Mouse (Mus musculus) MEL (cell line): ENCODE measurements around the gene Wdr62. TPM values are rescaled to one million over a fixed set of nuclear protein-coding genes. Genes with fewer than 3 reads are reported as not detected.

Experiments
- DNase-seq: peaks from one replicate; pipeline ENCODE4 v3.0.0; 2011; ENCODE audit warnings: low read depth, low spot score
- H3K27ac ChIP-seq: 2 replicates; pipeline ENCODE4 v1.5.1; 2012; ENCODE audit warnings: low read depth, mild to moderate bottlenecking, control low read depth, low read length, moderate library complexity; ENCODE audit not compliant: control insufficient read depth
- H3K27me3 ChIP-seq, 2 experiments: fragments of 150-350 bp in 1 of 2; sonication (generic) in 1 of 2; 2 replicates each; pipeline ENCODE4 v1.6.1; 2012; ENCODE audit warnings: low read length in 2 of 2, mild to moderate bottlenecking in 2 of 2, improper control_type of control experiment in 1 of 2, moderate library complexity in 1 of 2; ENCODE audit not compliant: insufficient read depth in 2 of 2, control insufficient read depth in 1 of 2
- H3K36me3 ChIP-seq, 2 experiments: 2 replicates each; pipeline ENCODE4 v1.6.1; 2012 to 2014; ENCODE audit warnings: low read length in 2 of 2, improper control_type of control experiment in 1 of 2, inconsistent platforms in 1 of 2, mild to moderate bottlenecking in 1 of 2; ENCODE audit not compliant: insufficient read depth in 2 of 2, control insufficient read depth in 1 of 2
- H3K4me1 ChIP-seq, 2 experiments: fragments of 150-350 bp in 1 of 2; sonication (generic) in 1 of 2; 2 replicates each; pipeline ENCODE4 v1.6.1; 2012; ENCODE audit warnings: low read length in 2 of 2, improper control_type of control experiment in 1 of 2, mild to moderate bottlenecking in 1 of 2; ENCODE audit not compliant: insufficient read depth in 2 of 2, control insufficient read depth in 1 of 2
- H3K4me3 ChIP-seq, 2 experiments: fragments of 150-350 bp in 1 of 2; sonication (generic) in 1 of 2; 2 replicates each; pipeline ENCODE4 v1.5.1; 2012; ENCODE audit warnings: low read depth in 2 of 2, low read length in 2 of 2, mild to moderate bottlenecking in 2 of 2, moderate library complexity in 2 of 2, control low read depth in 1 of 2, improper control_type of control experiment in 1 of 2; ENCODE audit not compliant: control insufficient read depth in 1 of 2, insufficient read depth in 1 of 2
- H3K79me2 ChIP-seq: 2 replicates; pipeline ENCODE4 v1.6.1; 2012; ENCODE audit warnings: mild to moderate bottlenecking, low read length, moderate library complexity; ENCODE audit not compliant: control insufficient read depth, poor library complexity, insufficient read depth
- H3K9ac ChIP-seq: 2 replicates; pipeline ENCODE4 v1.6.1; 2012; ENCODE audit warnings: low read depth, mild to moderate bottlenecking, control low read depth, low read length, moderate library complexity; ENCODE audit not compliant: control insufficient read depth, poor library complexity, severe bottlenecking
- H3K9me3 ChIP-seq: fragments of 150-350 bp; sonication (generic); replicated peaks from 2 replicates; pipeline ENCODE4 v1.6.1; 2012; ENCODE audit warnings: mild to moderate bottlenecking, low read length, improper control_type of control experiment, moderate library complexity; ENCODE audit not compliant: insufficient read depth
- CHD1 ChIP-seq: IDR thresholded peaks from 2 replicates; pipeline ENCODE4 v1.6.1; 2012; ENCODE audit warnings: low read depth, mild to moderate bottlenecking, inconsistent platforms, low read length, improper control_type of control experiment
- GATA1 ChIP-seq: IDR thresholded peaks from 2 replicates; pipeline ENCODE4 v1.6.1; 2011; ENCODE audit warnings: low read depth, low read length, improper control_type of control experiment
- MAX ChIP-seq: IDR thresholded peaks from 2 replicates; pipeline ENCODE4 v1.6.1; 2011; ENCODE audit warnings: low read length, improper control_type of control experiment
- MYB ChIP-seq: IDR thresholded peaks from 2 replicates; pipeline ENCODE4 v1.6.1; 2011; ENCODE audit warnings: mild to moderate bottlenecking, low read depth, low read length, improper control_type of control experiment
- MYC ChIP-seq: IDR thresholded peaks from 2 replicates; pipeline ENCODE4 v1.6.1; 2011; ENCODE audit warnings: low read depth, mild to moderate bottlenecking, low read length, improper control_type of control experiment, moderate library complexity
- POLR2AphosphoS2 ChIP-seq: IDR thresholded peaks from 2 replicates; pipeline ENCODE4 v1.6.1; 2011; ENCODE audit warnings: low read length, improper control_type of control experiment
- SIN3A ChIP-seq: IDR thresholded peaks from 2 replicates; pipeline ENCODE4 v1.6.1; 2012; ENCODE audit warnings: low read length, improper control_type of control experiment, inconsistent platforms
- SMC3 ChIP-seq: IDR thresholded peaks from 2 replicates; pipeline ENCODE4 v1.6.1; 2011; ENCODE audit warnings: low read depth, low read length, improper control_type of control experiment
- TCF12 ChIP-seq: IDR thresholded peaks from 2 replicates; pipeline ENCODE4 v1.6.1; 2014; ENCODE audit warnings: low read depth, mild to moderate bottlenecking, inconsistent platforms, low read length, improper control_type of control experiment, moderate library complexity
- UBTF ChIP-seq: IDR thresholded peaks from 2 replicates; pipeline ENCODE4 v1.6.1; 2012; ENCODE audit warnings: low read depth, mild to moderate bottlenecking, inconsistent platforms, low read length, improper control_type of control experiment, moderate library complexity, borderline replicate concordance; ENCODE audit not compliant: insufficient read depth
- USF2 ChIP-seq, 2 experiments: IDR thresholded peaks; 2 replicates each; pipeline ENCODE4 v1.6.1; 2011 to 2012; ENCODE audit warnings: improper control_type of control experiment in 2 of 2, low read length in 2 of 2, borderline replicate concordance in 1 of 2, inconsistent platforms in 1 of 2, low read depth in 1 of 2, mild to moderate bottlenecking in 1 of 2; ENCODE audit not compliant: insufficient read depth in 1 of 2
- ZC3H11A ChIP-seq: IDR thresholded peaks from 2 replicates; pipeline ENCODE4 v1.6.1; 2012; ENCODE audit warnings: low read depth, mild to moderate bottlenecking, inconsistent platforms, low read length, improper control_type of control experiment
- ZKSCAN1 ChIP-seq: IDR thresholded peaks from 2 replicates; pipeline ENCODE4 v1.6.1; 2012; ENCODE audit warnings: low read depth, mild to moderate bottlenecking, inconsistent platforms, low read length, improper control_type of control experiment, moderate library complexity
- ZNF384 ChIP-seq: IDR thresholded peaks from 2 replicates; pipeline ENCODE4 v1.6.1; 2012; ENCODE audit warnings: low read depth, mild to moderate bottlenecking, inconsistent platforms, low read length, improper control_type of control experiment
- polyA plus RNA-seq, 2 experiments: library from polyadenylated mRNA; stranded (reverse) in 1 of 2; unstranded in 1 of 2; fragments of >175 nt in 1 of 2; fragments of >200 nt in 1 of 2; gene quantifications; 2 replicates each; pipeline versions ENCODE4 v1.2.1 to v1.2.4; 2012; ENCODE audit warnings: low replicate concordance in 2 of 2, low read depth in 1 of 2; ENCODE audit not compliant: insufficient read length in 2 of 2, insufficient read depth in 1 of 2, missing spikeins in 1 of 2
- total RNA-seq: library from RNA; depleted of rRNA; stranded (reverse); fragments of 300-350 nt; gene quantifications from 2 replicates; pipeline ENCODE4 v1.2.3, GENCODE M21; 2012

Gene Wdr62
- total and polyA plus RNA-seq, 3 experiments = 6.5 to 44.8 (median 30.5) TPM

DNA sequence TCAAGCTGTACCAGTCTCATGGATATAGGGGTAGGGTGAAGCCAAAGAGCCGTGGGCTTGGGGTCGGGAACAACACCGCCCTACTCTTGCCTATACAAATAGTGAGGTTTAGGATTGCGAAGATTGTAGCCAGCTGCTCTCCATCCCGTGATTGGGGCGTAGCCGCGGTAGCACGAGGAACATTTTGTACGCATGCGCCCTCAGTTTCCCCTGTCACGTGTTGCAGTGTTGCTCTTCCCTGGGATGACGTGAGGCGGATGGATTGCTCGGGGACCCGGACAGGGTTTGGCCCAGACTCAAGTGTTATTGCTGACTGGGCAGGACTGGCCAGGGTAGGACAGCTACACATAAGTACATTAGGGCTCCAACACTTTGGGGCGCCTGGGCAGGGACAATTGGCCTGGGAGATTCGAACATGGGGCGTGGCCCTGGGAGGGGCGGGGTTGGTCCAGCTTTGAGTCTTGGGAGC is 485 bp upstream of the Wdr62 start (continued):
- no peak for TF ChIP-seq ZC3H11A
- TF ChIP-seq SIN3A = peak; percentile 23

DNA sequence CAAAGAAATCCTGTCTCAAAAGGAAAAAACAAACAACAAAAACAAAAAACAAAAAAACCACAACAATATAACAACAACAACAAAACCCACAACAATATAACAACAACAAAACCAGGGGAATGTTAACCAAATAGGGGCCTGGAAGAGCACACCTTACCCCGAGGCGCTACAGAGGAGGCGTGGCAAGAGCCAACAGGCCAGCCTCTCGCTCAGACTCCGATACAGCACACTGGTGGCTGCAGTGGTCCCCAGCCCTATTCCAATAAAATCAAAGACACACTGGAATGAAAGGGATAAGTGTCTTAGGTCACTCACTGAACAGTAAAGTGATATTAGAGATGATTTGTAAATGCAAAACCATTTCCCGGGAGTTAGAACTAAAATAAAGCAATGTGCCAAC is 683 bp downstream of the Wdr62 start:
- H3K9ac ChIP-seq = peak overlapping the region; percentile 82
- peak overlapping the region; percentile 84; the same call in 1 of the 2 replicates for H3K27ac ChIP-seq
- no peaks in the 10 kb centered on the region for H3K27me3 ChIP-seq
- H3K9me3 ChIP-seq = no peaks in the 10 kb centered on the region
- TF ChIP-seq USF2 (IDR thresholded peaks at IDR 0.05; ENCODE audit: borderline replicate concordance in 1 of 2, insufficient read depth in 1 of 2, low read depth in 1 of 2, low read length in 2 of 2) = no peak
- peak; percentile 37; the same call in 1 of the 2 replicates for TF ChIP-seq CHD1
- TF ChIP-seq UBTF = no peak
- TF ChIP-seq ZKSCAN1 = no peak
- TF ChIP-seq MAX = no peak
- peaks cover 0 to 8% of the 10 kb centered on the region in 2 experiments; a peak in 1 of 4 replicates for H3K4me1 ChIP-seq
- H3K36me3 ChIP-seq = peaks cover 0 to 11% of the 10 kb centered on the region in 2 experiments; a peak in 2 of 4 replicates
- H3K4me3 ChIP-seq = peak overlapping the region; percentile 71 to 82
- H3K79me2 ChIP-seq = peaks cover 10% of the 10 kb centered on the region
- no peak for DNase-seq

DNA sequence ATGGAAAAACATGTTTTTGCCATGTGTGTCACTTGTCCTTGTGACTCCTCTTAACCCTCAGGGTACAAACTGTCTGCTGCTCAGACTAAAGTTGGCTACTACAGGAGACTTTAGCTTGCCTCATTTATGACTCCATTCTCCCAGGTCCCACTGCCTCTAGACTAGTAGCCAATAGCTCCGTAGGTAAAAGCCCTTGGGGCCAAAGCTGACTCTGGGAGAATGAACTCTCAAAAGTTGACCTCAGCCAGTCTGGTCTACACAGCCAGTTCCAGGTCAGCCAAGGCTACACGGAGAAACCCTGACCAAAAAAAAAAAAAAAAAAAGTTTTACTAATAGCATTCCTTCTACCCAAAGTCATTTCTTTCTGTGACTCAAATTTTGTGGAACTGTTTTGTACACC is 1.3 kb downstream of the Wdr62 start:
- no peak for TF ChIP-seq GATA1
- TF ChIP-seq ZNF384 = peak; percentile 30; the same call in 1 of the 2 replicates
- no peak for DNase-seq
- Histone ChIP-seq H3K36me3 (peaks cover 0 to 11% of the 10 kb centered on the region in 2 experiments; a peak in 2 of 4 replicates), H3K9me3 (no peaks in the 10 kb centered on the region), H3K27ac (no peak overlapping the region), H3K27me3 (no peaks in the 10 kb centered on the region), H3K9ac (peak overlapping the region; percentile 82), H3K79me2 (peaks cover 10% of the 10 kb centered on the region), H3K4me1 (peaks cover 0 to 8% of the 10 kb centered on the region in 2 experiments; a peak in 1 of 4 replicates), H3K4me3 (peak overlapping the region; percentile 71 to 82)

DNA sequence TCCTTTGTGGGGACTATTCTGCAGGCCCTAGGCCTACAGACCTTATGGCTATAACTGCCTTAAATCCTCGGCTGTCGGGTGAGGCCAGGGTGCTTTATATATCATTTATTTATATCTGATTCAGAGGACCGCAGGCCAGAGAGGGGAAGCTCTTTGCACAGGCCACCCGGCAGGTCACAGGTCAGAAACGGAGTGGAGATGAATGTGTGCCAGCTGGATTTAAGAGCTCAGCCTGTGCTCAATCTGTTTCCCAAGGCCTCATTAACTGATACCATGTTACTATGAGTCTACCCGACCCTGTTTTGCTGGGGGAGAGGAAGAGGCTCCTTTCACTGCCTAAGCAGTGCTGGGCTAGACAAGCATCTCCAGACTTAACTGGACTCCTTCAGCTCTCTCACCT is 5.8 kb downstream of the Wdr62 start:
- H3K4me3 ChIP-seq = no peak overlapping the region
- H3K4me1 ChIP-seq = 0 out of 4 replicates have a peak, but pooled peaks cover 0 to 5% of the 10 kb centered on the region in 2 experiments
- TF ChIP-seq TCF12 = no peak
- TF ChIP-seq SMC3 = no peak
- no peak for TF ChIP-seq ZKSCAN1
- TF ChIP-seq SIN3A = no peak
- TF ChIP-seq MYB = no peak
- no peak for TF ChIP-seq MYC
- no peak for TF ChIP-seq POLR2AphosphoS2
- DNase-seq = no peak
- H3K27ac ChIP-seq = no peak overlapping the region
- peaks cover 8% of the 10 kb centered on the region for H3K79me2 ChIP-seq
- H3K9me3 ChIP-seq = no peaks in the 10 kb centered on the region
- H3K36me3 ChIP-seq = peaks cover 0 to 8% of the 10 kb centered on the region in 2 experiments; a peak in 2 of 4 replicates
- no peak overlapping the region for H3K9ac ChIP-seq
- no peaks in the 10 kb centered on the region for H3K27me3 ChIP-seq
